Mouse (Mus musculus) right cerebral cortex, postnatal 14 days (tissue): ENCODE results near the gene Tmem43.

ENCODE experiments used
- DNase-seq: peaks from one replicate; pipeline ENCODE4 v3.0.0; 2022

Tmem43 gene

GRCm38 (mm10) chr6:91536047-91536765 lies 62.7 kb downstream of the Tmem43 start:
- DNase-seq, result no peak
